Mouse (Mus musculus) liver, embryonic 14.5 days (tissue): ENCODE results near the gene Tmem117.

Source experiments
- CTCF ChIP-seq: IDR thresholded peaks from 2 replicates; pipeline ENCODE4 v1.5.1; 2016; ENCODE audit warnings: antibody characterized with exemption, low read depth, control low read depth
- EP300 ChIP-seq: IDR thresholded peaks from 2 replicates; pipeline ENCODE4 v1.6.1; 2016; ENCODE audit warnings: antibody characterized with exemption, low read depth

DNA sequence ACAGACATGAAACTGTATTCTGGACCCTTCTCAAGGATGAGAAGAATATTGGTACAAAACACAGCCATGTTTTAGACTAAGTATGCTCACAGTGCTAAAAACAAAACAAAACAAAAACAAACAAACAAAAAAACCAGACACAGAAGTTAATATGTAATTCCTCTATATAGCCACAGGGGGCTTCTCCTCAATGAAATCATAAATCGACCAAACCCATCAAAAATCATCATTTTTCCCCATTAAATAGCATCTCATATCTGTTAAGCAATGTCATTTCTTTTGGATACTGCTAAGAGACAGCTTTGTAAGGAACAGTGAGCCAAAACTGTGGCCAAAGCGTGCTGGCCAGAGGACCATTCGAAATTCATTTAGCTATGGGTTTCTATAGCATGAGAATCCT lies 206.6 kb downstream of the Tmem117 start:
- no peak for TF ChIP-seq CTCF
- TF ChIP-seq EP300: no peak
